Mouse (Mus musculus) mesoderm, embryonic 11.5 days (tissue): ENCODE results near the gene B830017H08Rik.

Experiments
- DNase-seq: peaks from one replicate; pipeline ENCODE4 v3.0.0-alpha.2; 2012; ENCODE audit warnings: low read depth, low spot score

Gene B830017H08Rik

GRCm38 (mm10) chr16:17832821-17833220, at the start of gene B830017H08Rik:
Gene B830017H08Rik, plus strand, starts transcription at chr16:17833121.
- no peak for DNase-seq

GRCm38 (mm10) chr16:17785337-17785736, 47.6 kb upstream of the B830017H08Rik start:
- DNase-seq: no peak

GRCm38 (mm10) chr16:17792728-17793127, 40.2 kb upstream of the B830017H08Rik start:
- no peak for DNase-seq

GRCm38 (mm10) chr16:17794047-17794446, 38.9 kb upstream of the B830017H08Rik start:
- DNase-seq: no peak

- DNase-seq: no peak
These were observed 37.3 kb upstream of the B830017H08Rik start for GRCm38 (mm10) chr16:17795643-17796042.

GRCm38 (mm10) chr16:17796519-17796918, 36.4 kb upstream of the B830017H08Rik start:
- DNase-seq: no peak

DNA sequence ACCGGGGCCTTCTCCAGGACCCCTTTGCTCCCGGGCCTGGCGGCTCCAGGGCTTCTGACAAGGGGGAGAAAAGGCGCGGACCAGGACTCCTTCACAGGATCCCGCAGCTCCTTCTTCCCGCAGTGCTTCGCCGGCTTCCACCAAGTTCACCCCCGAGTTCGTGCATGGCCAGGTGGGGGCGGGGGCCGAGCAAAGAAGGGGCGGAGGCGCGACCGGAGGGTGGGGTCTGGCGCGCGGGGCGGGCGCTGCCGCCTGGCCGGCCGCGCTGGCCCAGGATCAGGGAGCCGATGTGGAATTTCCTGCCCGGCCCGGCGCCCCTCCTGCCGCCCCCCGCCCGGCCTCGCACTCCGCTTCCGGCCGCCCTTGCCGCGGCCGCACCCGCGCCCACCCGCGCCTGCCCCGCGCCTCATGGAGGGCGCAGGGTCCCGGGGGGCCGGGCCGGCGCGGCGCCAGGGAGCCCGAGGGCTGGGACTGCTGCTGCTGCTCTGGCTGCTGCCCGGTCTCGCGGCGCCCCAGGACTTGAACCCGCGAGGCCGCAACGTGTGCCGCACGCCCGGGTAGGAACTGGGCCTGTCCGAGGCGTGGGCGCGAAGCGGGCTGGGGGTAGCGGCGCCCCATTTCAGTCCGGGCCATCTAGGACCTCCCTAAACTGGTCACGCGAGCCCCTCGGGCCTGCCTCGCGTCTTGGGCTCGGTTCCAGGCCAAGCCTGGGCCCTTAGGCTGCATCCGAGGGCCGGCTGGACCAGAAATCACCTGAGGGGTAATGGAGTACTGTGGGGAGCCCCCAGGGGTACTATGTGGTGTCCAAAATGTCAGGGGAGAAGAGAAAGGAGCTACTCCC, 35.7 kb upstream of the B830017H08Rik start, which contains the start of gene Scarf2:
Gene Scarf2 (plus strand): TSS at position 312 of the 841 bp plus-strand sequence.
- DNase-seq: no peak

DNA sequence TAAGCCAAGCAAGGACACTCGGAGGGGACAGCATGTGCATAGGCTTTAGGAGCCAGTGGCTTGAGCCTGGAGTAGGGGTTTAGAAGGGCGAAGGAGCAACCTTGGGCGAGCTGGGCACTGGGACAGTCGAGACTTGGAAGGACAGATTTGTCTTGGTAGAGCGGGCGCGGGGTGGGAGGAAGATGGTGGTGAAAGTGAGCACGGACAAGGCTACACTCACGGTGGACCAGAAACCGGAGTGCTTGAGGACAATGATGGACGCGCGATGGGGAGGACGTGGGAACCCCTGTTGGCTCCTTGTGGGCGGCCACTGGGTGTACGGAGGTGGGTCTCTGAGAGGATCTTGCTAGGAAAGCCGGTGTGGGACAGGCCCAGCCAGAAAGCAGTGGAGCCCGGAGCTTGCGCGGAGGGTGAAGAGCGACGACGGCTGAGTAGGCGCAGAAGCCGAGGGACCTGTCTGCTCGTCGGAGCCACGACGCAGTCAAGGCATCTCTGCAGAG, 35.1 kb upstream of the B830017H08Rik start:
- no peak for DNase-seq

DNA sequence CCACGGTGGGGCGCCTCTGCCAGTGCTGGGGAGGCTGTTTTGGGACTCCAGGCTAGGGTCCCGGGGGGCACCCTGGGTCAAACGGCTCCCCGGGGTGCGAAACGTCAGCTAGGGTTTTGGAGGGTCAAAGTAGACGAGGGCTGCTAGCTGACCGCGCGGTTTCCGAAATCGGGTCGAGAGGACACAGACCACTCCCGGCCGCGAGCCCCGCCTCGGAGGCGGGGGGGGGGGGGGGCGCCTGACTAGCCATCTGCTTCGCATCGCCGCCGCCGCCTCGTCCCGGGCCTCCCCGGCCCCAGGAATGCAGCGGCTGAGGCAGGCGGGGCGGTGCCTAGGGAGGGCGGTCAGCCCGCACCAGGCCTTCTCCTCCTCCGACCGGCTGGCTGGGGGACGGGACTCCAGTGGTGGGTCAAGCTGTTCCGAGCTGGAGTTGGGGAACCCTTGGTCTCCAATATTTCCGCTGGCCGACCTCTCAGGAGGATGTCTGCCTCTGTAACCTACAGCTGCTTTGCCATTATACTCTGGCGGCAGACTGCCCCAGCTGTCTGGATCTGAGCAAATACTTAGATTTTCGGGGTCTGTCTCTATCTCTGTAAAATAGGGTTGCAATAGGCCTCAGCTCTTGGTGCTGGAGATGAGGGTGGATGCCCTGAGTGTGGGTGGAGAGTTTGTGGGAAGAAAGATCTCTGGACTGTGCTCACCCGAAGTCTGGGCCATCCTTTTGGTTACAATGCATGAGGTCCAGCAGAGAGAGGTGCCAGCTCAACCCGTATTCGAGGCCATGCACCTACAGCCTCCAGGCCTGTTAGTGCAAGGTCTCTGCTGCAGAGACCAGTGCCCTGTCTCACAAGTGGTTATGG, 34.4 kb upstream of the B830017H08Rik start:
- DNase-seq: no peak

DNA sequence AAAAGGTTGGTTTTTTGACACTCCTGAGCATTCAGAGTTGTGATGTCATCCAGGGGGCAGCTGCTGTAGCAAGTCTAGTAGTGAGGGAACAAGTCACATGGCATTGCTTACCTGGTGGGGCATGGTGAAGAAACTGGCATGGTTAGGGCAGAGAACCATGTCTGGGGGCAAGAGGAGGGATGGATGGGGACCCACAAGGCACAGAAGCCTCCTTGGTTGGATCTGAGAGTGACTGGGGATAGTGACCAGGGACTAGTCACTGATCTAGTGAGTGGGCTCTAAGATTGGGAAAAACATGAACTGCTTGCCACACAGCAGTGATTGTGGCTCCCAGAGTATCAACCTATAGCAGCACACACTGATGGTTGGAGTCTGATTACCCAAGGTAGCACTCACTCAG, 33.3 kb upstream of the B830017H08Rik start:
- no peak for DNase-seq

DNA sequence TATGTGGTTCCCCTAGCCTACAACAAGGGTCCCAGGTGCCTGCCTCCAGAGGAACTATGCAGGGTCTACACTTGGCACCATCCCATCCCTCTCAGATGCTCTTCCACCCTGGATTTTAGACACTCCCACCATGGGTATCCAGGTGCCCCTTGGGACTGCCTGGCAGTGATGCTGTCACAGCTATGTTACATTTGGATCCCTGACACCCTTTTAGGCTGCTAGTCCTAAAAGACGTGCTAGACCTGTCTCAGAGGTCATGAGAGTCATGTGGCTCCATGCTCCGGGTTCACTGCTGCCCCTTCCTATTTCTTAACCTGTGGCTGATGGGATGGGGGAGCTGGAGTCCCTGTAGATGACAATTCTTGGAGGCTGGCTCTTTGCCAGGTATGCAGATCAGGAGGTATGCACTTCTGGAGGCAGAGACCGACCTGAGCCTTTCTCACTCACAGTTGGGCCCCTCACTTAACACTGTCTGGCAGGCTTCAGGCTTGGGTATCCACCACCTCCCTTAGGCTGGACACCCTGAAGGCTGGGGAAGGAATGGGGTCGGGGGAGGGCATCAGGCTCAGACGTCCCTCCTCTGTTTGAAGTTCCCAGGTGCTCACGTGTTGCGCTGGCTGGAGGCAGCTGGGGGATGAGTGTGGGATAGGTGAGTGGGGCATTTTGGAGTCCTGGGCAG, 31.0 kb upstream of the B830017H08Rik start:
- DNase-seq: no peak

DNA sequence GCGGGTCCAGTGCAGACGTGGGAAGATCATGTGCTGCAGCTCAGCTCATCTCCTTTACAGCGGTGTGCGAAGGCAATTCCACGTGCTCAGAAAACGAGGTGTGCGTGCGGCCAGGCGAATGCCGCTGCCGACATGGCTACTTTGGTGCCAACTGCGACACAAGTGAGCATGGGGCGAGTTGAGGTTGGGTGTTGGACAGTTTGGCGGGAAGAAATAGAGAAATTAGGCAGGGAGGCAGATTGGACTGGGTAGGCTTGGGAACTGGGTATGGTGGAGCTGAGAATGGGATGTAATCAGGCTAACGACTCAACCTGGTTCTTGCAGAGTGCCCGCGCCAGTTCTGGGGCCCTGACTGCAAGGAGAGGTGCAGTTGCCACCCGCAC, 30.5 kb upstream of the B830017H08Rik start:
- no peak for DNase-seq

- DNase-seq: no peak
These were observed 29.9 kb upstream of the B830017H08Rik start for GRCm38 (mm10) chr16:17802839-17803674.

- DNase-seq: no peak
These were observed 29.1 kb upstream of the B830017H08Rik start for GRCm38 (mm10) chr16:17803675-17804448.

- no peak for DNase-seq
These were observed 28.4 kb upstream of the B830017H08Rik start for GRCm38 (mm10) chr16:17804449-17804912.

- no peak for DNase-seq
These were observed 27.9 kb upstream of the B830017H08Rik start for GRCm38 (mm10) chr16:17804982-17805381.

- DNase-seq: no peak
These were observed 26.2 kb upstream of the B830017H08Rik start for GRCm38 (mm10) chr16:17806581-17807191.

DNA sequence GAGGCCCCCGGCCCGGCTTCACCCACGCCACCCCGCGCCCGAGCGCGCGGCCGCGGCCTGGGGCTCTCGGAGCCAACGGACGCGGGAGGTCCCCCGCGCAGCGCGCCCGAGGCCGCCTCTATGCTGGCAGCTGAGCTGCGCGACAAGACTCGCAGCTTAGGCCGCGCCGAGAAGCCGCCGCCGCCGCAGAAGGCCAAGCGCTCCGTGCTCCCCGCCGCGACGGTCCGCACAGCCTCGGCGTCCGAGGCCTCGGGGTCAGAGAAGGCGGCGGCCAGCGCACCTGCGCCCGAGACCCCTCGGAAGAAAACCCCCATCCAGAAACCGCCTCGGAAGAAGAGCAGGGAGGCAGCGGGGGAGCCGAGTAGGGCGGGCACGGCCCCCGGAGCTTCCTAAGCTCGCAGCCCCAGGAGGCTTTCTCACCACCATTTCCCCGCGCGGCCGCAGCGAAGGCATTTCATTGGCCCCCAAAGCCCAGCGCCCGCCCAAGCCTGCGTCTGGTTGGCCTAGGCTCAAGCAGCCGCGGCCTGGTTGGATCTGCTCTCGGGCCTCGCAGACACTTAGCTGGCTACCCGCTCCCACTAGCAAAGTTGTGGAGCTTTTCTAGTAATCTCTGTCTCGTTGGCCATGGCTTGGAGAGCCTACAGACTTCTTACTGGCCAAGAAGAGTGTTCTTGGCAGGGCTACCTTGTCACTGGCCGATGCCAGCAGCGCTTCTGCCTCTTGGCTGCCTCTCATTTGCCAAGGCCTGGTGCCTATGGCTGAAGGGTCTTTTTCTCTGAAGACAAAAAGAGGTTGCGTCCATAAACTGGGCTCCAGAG, 25.5 kb upstream of the B830017H08Rik start:
- peak; percentile 92 for DNase-seq

GRCm38 (mm10) chr16:17809125-17809524, 23.8 kb upstream of the B830017H08Rik start:
- DNase-seq: no peak
